Mouse (Mus musculus) kidney, adult 8-10 months (tissue): ENCODE measurements around the gene Pebp1.
A peak's percentile ranks its signal among the peaks of the same experiment; 100 is the strongest.

Source experiments
- DNase-seq, 2 experiments: peaks; one replicate each; pipeline ENCODE4 v3.0.0; 2022

The Pebp1 gene

DNA sequence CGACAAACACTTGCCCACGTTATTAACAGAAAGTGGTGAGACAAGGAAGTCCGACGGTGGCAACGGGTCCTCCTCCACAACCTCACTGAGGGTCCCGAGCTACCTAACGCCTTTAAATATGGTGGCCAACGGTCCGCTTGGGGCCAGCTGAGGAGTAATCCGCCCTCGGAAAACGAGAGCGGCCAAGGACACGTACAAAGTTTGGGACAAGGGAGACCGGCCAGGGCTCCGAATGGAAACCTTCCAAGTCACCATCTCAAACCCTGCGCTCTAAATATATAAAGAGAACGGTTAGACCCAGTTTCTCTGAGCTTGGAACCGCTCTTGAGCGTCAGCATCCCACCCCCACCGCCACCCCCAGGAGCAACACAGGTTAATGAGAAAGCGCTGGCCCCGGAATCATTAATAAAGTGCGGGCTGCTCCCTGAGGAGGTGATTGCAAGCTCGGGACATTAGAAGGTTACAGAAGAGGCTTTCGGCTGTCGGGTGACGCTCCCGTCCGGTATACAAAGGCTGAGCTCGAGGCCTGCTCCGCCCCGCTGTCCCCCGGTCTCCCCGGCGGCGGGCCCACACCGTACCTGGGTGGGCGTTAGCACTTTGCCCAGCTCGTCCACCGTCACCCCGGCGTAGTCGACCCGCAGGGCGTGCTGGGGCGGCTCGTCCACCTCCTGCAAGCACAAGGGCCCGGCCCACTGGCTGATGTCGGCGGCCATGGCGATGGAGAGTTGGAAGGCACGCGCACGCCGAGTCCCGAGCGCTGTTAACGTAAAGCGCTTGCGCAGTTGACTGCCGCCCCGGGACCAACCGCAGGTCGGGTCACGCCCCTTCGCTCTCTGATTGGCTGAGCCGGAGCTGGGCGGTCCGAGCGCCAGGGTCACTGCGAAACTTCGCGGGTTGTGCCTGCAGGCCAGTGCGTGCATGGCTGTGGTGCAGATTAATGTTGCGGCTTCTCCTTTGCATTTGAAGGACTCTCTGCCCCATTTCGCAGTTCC is at the start of gene Pebp1:
Gene Pebp1, minus strand, starts transcription at position 795 of the 992 bp plus-strand sequence.
- DNase-seq = peak; percentile 95 to 96

DNA sequence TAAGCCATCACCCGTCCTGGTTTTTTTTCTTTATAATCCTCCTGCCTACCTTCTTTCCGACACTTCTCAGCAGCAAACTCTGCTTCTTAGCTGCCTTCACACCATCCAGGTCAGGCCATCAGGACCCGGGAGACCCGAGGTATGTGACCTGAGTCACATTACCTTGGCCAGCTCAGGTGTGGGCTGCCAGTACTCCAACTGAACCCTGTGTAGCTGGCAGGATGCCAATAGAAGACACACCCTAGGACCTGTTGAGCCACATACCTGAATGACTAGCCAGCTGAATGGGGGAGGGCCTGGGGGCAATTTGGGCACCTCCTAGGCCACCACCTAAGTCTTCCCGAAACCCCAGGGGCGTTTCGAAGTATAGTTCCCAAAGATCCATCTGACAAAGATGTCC is 43.0 kb upstream of the Pebp1 start:
- peak in 1 of 2 experiments; percentile 24 for DNase-seq

DNA sequence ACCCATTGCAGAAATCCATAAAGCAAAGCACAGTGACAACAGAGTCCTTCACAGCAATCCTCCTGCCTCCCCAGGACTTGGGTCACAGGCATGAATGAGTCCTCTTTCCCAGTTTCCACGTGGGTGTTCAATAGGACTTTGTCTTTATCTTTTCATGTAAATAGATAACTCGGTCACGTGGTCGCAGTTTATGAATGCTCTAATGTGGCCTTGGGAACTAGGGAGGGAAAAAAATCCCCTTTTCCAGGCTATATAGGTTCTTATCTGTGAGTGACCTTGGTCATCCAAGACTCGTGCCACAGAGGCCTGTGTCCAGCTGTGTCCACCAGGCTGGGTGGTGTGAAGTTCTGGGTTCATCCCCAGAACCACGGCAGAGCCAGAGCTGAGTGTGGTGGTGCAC is 39.0 kb upstream of the Pebp1 start:
- no peak for DNase-seq

DNA sequence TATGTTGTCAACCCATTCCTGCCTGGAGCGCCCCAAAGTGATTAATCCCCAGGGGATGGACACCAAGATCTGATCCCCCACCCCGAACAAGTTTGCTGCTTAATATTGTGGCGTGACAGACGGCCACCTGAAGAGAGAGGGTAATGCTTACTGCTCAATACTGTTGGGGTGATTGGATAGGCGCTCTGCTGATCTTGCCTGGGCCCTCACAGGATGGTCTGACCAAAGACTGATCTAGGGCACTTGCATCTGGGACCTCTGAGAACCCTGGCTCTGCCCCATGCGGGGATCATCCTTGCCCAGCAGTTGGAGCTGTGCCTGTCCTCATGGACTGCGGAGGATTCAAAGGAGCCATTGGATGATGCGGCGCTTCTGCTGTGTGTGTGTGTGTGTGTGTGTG is 36.3 kb upstream of the Pebp1 start:
- DNase-seq = no peak

DNA sequence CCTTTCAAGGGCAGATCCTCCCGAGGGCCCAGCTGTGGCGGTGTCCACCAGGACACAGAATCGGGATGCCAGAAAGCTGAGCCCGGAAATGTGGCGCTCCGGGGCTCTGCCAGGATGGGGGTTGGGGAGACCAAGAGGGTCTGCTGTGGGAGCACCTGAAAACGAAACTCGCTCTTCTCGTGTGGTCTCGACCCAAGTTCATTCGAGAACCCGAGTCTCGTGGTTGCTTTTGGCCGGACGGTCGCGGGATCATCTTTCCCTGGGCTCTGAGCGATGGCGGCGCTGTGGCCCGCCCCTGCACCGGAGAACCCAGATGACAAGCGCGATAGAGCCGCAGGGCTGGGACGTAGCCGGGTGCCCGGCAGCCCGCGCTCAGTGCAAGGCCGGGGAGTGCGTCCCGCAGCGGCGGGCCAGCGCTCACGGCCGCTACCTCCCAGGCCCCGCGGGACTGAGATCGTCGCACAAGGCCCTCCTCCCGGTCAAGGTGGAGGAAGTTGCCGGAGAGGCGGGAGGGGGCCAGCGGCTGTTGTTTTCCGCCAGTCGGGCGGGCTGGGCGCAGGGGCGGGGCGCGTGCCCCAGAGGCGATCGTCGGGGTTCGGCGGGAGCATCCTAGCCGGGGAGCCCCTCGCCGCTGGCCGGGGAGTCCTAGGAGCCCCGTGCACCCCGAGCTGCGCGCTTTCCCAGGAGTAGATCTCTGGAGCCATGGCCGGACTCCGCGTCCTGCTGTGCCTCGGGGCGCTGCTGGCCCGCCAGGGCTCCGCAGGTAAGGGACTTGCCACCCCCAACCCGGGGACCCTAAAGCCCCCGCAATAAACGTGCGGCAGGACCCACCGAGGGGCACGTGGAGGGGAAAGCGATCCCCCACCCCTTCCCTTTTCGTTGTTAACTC is 31.6 kb upstream of the Pebp1 start, which contains the start of gene Vsig10:
Gene Vsig10, plus strand, starts transcription at position 343 of the 889 bp plus-strand sequence.
- DNase-seq = peak; percentile 62 to 65

DNA sequence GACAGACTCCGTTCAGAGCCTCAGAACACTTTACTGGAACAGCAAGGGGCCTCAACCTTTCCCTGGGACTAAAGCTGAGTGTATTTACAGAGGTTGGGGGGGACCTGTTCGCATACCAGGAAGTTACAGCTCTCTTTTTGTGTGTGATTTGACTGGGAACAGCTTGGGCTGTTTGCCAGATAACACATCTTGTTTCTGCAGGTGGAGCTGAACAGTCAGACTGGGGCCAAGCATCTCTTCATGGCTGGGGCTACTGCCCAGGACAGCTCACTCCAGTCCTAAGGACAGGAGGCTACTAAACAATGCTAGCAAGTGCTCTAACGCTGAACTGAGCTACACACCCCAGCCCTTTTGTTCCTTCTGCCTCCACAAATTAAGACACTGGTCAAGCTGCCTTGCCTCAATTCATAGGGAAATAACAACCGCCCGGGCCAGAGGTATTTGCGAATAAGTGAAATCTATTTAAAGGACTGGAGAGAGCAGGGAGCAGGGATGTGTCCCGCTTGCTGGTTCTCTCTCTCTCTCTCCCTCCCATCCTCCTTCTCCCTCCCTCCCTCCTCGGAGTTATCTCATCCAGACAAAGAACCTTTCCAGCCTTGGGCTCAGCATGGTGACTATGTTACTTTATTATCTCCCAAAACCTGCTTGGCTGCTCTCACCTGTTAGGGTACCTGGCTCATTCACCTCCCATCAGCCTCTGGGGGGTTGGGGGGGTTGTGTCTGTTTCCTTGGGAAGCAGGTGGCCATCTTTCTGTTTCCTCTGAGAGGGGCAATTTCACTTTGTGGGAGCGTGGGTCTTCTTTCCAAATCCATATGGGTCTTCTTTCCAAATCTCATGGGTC is 27.4 kb upstream of the Pebp1 start:
- DNase-seq = no peak

DNA sequence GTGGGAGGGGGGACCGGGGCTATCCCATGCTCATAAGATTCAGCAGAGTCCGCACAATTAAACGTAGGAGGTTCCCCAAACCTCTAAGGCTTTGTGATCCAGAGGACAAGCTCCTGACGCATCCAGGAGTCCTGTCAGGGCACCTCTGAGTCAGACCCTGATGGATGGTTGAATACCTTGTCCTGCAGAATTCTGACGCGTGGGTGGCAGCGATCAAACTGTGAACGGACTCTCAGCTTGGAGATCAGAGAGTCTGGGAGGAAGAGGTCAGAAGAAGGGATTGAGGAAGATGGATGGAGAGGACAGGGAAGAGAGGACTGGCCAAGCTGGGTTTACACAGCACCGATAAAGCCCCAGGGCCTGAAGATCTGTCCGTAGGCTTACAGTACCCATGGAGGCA is 26.5 kb upstream of the Pebp1 start:
- no peak for DNase-seq

DNA sequence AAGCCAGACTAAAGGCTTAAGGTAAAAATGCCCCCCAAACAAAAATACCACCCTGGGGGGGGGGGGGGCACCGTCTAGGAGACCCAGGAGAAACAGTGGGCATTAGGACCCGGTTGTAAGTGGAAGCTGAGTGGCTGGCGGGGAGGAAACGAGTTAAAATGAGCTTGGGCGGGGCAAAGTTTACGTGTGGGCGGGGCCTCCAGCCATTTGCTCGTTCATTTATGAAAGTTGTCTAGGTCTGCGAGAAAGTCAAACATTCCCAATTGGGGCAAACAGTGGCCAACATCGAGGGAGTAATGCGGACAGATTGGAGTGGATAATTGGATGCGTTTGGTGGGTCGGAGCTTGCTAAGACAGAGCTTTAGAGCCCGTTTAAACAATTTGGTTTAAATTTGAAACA is 26.0 kb upstream of the Pebp1 start:
- DNase-seq = peak; percentile 66 to 84

GRCm38 (mm10) chr5:117307699-117308098 is 20.3 kb upstream of the Pebp1 start:
- DNase-seq = peak; percentile 72 to 82

- no peak for DNase-seq
Measured at GRCm38 (mm10) chr5:117306826-117307225, 19.4 kb upstream of the Pebp1 start.

DNA sequence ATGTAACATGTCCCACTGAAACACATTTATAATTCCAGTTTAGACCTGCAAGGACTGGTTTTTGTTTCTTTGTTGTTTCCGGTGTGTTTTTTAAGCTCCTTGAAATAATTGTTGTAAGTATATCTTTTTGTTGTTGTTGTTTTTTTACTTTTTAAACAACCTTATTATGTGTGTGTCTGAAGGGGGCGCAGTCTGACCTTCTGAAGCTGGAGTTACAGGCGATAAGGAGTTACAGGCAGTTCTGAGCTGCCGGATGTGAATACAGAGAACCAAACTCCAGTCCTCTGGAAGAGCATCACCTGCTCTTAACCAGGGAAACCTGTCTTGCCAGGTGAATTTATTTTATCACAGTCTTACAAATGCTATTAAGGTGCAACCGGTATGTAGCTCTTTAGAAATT is 18.3 kb upstream of the Pebp1 start:
- no peak for DNase-seq

GRCm38 (mm10) chr5:117304947-117305346 is 17.5 kb upstream of the Pebp1 start:
- DNase-seq = peak; percentile 72 to 88

- DNase-seq = no peak
Measured at GRCm38 (mm10) chr5:117303691-117304579, 16.5 kb upstream of the Pebp1 start.

- DNase-seq = peak in 1 of 2 experiments; percentile 39
Measured at GRCm38 (mm10) chr5:117302899-117303298, 15.5 kb upstream of the Pebp1 start.

DNA sequence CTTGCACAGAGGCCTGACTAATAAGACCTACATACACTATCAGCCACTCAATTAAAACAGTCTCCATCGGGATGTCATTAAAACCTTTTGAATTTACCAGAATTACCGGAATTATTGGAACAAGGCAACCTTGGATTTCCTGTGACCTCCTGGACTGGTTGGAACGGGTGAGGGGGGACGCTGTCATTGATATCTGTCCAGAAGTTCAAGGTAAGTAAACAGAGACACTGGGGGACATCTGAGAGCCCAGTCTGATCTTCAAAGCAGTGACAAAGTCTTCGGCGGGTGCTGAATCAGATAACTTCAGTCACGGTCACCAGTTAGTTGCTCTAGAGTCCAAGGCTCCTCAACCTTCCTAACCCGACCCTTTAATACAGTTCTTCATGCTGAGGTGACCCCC is 7.6 kb upstream of the Pebp1 start:
- DNase-seq = no peak

GRCm38 (mm10) chr5:117293776-117294175 is 6.4 kb upstream of the Pebp1 start:
- peak in 1 of 2 experiments; percentile 33 for DNase-seq

- peak; percentile 55 to 59 for DNase-seq
Measured at GRCm38 (mm10) chr5:117292547-117292946, 5.1 kb upstream of the Pebp1 start.

- no peak for DNase-seq
Measured at GRCm38 (mm10) chr5:117291312-117291711, 3.9 kb upstream of the Pebp1 start.

- DNase-seq = no peak
Measured at GRCm38 (mm10) chr5:117290081-117290480, 2.7 kb upstream of the Pebp1 start.

- DNase-seq = no peak
Measured at GRCm38 (mm10) chr5:117289646-117290045, 2.2 kb upstream of the Pebp1 start.

DNA sequence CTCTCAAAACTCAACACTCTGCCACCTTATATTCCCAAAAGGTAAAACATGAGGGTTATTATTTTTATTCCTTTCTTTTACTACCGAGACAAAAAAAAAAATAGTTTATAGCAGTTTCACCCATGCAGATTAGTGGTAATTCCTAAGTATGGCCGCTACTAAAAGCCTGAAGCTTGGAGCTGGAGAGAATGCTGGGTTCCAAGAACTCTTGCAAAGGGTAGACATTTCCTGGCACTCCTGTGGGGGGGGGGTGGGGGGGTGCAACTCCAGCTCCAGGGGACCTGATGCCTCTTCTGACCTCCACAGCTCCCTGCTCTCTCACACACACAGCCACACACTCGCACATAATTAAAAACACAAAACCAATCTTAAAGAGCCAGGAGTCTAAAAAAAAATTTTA is 1.1 kb downstream of the Pebp1 start:
- no peak for DNase-seq
